Mouse (Mus musculus) ES-Bruce4 (cell line): ENCODE measurements around the gene Sde2.

Source experiments
- CTCF ChIP-seq: IDR thresholded peaks from one replicate; pipeline ENCODE4 v1.8.1; 2011; ENCODE audit warnings: low read depth, low read length
- EP300 ChIP-seq: IDR thresholded peaks from 2 replicates; pipeline ENCODE4 v1.6.1; 2011; ENCODE audit warnings: low read depth, low read length; ENCODE audit not compliant: insufficient read depth
- POLR2A ChIP-seq: IDR thresholded peaks from one replicate; pipeline ENCODE4 v1.8.1; 2011; ENCODE audit warnings: low read length; ENCODE audit not compliant: insufficient read depth

GRCm38 (mm10) chr1:180848114-180848510 lies 2.8 kb upstream of the Sde2 start:
- TF ChIP-seq POLR2A (no peak), CTCF (no peak), EP300 (no peak)
